Mouse (Mus musculus): Measurements from ENCODE around the gene Nedd9.

DNA sequence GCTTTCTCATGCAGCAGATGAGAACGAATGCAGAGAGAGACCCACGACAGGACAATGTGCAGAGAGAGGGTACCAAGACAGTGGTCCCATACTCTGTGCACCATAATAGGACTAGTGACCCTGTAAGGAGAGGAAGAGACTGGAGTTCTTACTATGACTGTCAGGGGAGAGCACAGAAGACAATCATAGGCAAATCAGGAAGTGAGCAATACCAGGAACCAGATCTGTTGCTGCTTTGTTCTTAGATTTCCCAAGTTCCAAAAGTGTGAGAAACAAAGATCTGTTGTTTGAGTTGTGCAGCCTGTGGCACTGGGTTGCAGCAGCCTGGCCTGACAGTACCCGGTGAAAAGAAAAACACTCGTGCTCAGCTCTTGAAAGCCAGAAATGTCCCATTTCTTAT is 34.1 kb upstream of the Nedd9 start:
- TF ChIP-seq CTCF (IDR thresholded peaks at IDR 0.05; ENCODE audit: low read depth, low read length) (no peak), POLR2A (IDR thresholded peaks at IDR 0.05; ENCODE audit: borderline replicate concordance, low read depth, low read length) (no peak)

Data from bone marrow macrophage, adult 2 months (primary cell).